ENCODE assay signal across 8 mouse cellular contexts in the genomic region with DNA sequence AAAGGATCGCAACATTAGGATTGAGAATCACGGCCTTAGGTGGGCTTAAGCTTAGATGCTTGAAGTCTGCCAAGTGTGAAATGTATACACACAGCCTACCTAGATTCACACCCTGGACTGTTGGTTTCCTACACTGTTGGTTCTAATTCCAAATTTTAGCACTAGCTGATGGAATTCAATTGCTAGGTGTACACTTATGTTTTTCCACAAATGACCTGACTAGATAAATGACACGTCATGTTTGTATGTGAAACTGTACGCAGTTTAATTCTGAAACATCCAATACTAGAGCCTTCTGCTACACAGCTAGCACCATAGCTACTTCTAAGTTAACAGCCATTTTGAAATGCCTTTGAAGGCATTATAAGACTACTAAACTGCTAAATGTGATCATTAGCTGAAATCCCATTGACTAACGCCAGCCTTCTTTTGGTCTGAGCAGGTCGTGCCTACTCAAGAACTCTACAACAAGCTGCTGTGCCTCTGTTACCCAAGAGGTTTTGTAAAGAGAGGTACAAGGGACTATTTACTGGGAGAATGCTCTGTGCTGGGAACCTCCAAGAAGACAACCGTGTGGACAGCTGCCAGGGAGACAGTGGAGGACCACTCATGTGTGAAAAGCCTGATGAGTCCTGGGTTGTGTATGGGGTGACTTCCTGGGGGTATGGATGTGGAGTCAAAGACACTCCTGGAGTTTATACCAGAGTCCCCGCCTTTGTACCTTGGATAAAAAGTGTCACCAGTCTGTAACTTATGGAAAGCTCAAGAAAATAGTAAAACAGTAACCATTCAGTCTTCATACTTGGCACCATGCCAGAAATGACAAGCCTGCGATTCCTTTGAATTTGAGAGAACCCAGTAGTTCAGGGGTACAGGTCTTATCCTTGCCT. TPM values are rescaled to one million over a fixed set of nuclear protein-coding genes. Genes with fewer than 3 reads are reported as not detected.
DNase-seq lines count a peak whose midpoint lies in the region; ATAC-seq and TF ChIP-seq lines count a peak whose summit lies in the region.

No protein-coding gene starts in this region.

- no peak for TF ChIP-seq RAD21 in CH12.LX (IDR thresholded peaks at IDR 0.05; ENCODE audit: low read depth, low read length)

- DNase-seq in heart, adult 11 months = peak; percentile 89
- DNase-seq in heart, postnatal 25 days (ENCODE audit: low spot score) = no peak
- peak; percentile 43 for DNase-seq in CH12.LX (ENCODE audit: extremely low read depth)
- peak; percentile 42 for DNase-seq in kidney, adult 18-20 months
- DNase-seq in thymus, postnatal 4 days = no peak
- DNase-seq in layer of hippocampus, adult 8-10 months (ENCODE audit: low spot score in 2 of 2) = no peak

- H3K4me2 ChIP-seq in CH12.LX (ENCODE audit: insufficient read depth, low read depth, poor library complexity, severe bottlenecking) = peak overlapping the region; percentile 87
- peak overlapping the region; percentile 82 for H3K4me2 ChIP-seq in embryonic facial prominence, embryonic 12.5 days (replicated peaks)

- peak overlapping the region; percentile 46; the same call in 1 of the 2 replicates for H3K27ac ChIP-seq in CH12.LX (ENCODE audit: insufficient read depth, low read depth)
- peak overlapping the region; percentile 36; the same call in 1 of the 2 replicates for H3K27ac ChIP-seq in embryonic facial prominence, embryonic 12.5 days

- no peaks in the 10 kb centered on the region for H3K27me3 ChIP-seq in CH12.LX (replicated peaks)
- no peaks in the 10 kb centered on the region for H3K27me3 ChIP-seq in embryonic facial prominence, embryonic 12.5 days

- H3K9ac ChIP-seq in CH12.LX (ENCODE audit: insufficient read depth, low read depth) = peak overlapping the region; percentile 100
- no peak overlapping the region for H3K9ac ChIP-seq in embryonic facial prominence, embryonic 12.5 days

- peak; percentile 71 for TF ChIP-seq POLR2A in CH12.LX (IDR thresholded peaks at IDR 0.05; ENCODE audit: low read depth, low read length)

- TF ChIP-seq EP300 in CH12.LX (IDR thresholded peaks at IDR 0.05; ENCODE audit: low read length) = peak; percentile 32

- dilution Hi-C loops in CH12.LX (cut with MboI; ENCODE audit: extremely low pct_ligation_motif_present, extremely low pct_unique_long_range_greater_than_20kb, low sequenced_read_pairs) = no loop called here

- in situ Hi-C loops in CH12.LX (cut with MboI; ENCODE audit: low pct_ligation_motif_present, low pct_unique_long_range_greater_than_20kb, low sequenced_read_pairs) = loop anchor here (10.0 to 25.0 kb wide), 2 partner anchors 341 to 1081 kb away; a partner anchor contains a TSS

- intact Hi-C loops in heart, postnatal 25 days (cut with DNase I) = loop anchor here (10.0 kb wide), 1 partner anchor 521 kb away; a partner anchor contains a TSS

- no peak for TF ChIP-seq CTCF in CH12.LX (conservative IDR thresholded peaks at IDR 0.05 in 1 of 2, IDR thresholded peaks at IDR 0.05 in 1 of 2; ENCODE audit: low read depth in 2 of 2, low read length in 2 of 2)

- peaks cover 11 to 36% of the 10 kb centered on the region in 2 experiments for H3K36me3 ChIP-seq in CH12.LX (replicated peaks in 1 of 2; ENCODE audit: control insufficient read depth in 1 of 2, insufficient read depth in 1 of 2, low read length in 1 of 2)
- H3K36me3 ChIP-seq in embryonic facial prominence, embryonic 12.5 days = peaks cover 7% of the 10 kb centered on the region; the same call in 1 of the 2 replicates

- peak overlapping the region in 2 of 3 experiments; percentile 72 to 78 for H3K4me3 ChIP-seq in CH12.LX (replicated peaks in 1 of 3; ENCODE audit: low read depth in 2 of 3, low read length in 2 of 3, poor library complexity in 1 of 3)
- 0 out of 2 replicates have a peak overlapping the region, but pooled peaks have one; percentile 4 for H3K4me3 ChIP-seq in embryonic facial prominence, embryonic 12.5 days

- H3K9me3 ChIP-seq in CH12.LX (replicated peaks; ENCODE audit: low read length) = no peaks in the 10 kb centered on the region
- H3K9me3 ChIP-seq in embryonic facial prominence, embryonic 12.5 days = no peaks in the 10 kb centered on the region

- WGBS in embryonic facial prominence, embryonic 12.5 days = 58% methylated on average over 9 of the region's 9 CpGs

- ATAC-seq in embryonic facial prominence, embryonic 12.5 days (ENCODE audit: insufficient number of reproducible peaks, insufficient read depth, low FRiP score, low TSS enrichment) = no peak
- ATAC-seq in megakaryocyte progenitor cell, adult 5-6 weeks (replicated peaks; ENCODE audit: poor library complexity) = 0 out of 2 replicates have a peak, but pooled peaks have one; percentile 1

- peaks cover 5 to 27% of the 10 kb centered on the region in 2 experiments; a peak in 3 of 4 replicates for H3K4me1 ChIP-seq in CH12.LX (ENCODE audit: control insufficient read depth in 1 of 2, insufficient read depth in 2 of 2)
- peaks cover 11% of the 10 kb centered on the region for H3K4me1 ChIP-seq in embryonic facial prominence, embryonic 12.5 days

- peaks cover 13% of the 10 kb centered on the region for H3K79me2 ChIP-seq in CH12.LX (replicated peaks; ENCODE audit: control insufficient read depth, extremely low read depth, insufficient read depth, poor library complexity, severe bottlenecking)

TF ChIP-seq in CH12.LX, 34 proteins besides CTCF, POLR2A, EP300 and RAD21:
- TF ChIP-seq ZMIZ1 (IDR thresholded peaks at IDR 0.05; ENCODE audit: low read depth, low read length) = peak; percentile 66; the same call in 1 of the 2 replicates
- TF ChIP-seq JUND (conservative IDR thresholded peaks at IDR 0.05; ENCODE audit: low read depth, low read length) = peak; percentile 30
- TF ChIP-seq ZC3H11A (IDR thresholded peaks at IDR 0.05; ENCODE audit: low read depth, low read length) = no peak
- no peak for TF ChIP-seq HCFC1 (IDR thresholded peaks at IDR 0.05; ENCODE audit: low read depth, low read length)
- TF ChIP-seq RCOR1 (conservative IDR thresholded peaks at IDR 0.05; ENCODE audit: low read depth, low read length) = peak; percentile 48
- TF ChIP-seq UBTF (IDR thresholded peaks at IDR 0.05; ENCODE audit: low read depth, low read length) = no peak
- TF ChIP-seq GABPA (IDR thresholded peaks at IDR 0.05; ENCODE audit: insufficient replicate concordance, low read depth, low read length) = no peak
- no peak for TF ChIP-seq USF2 (conservative IDR thresholded peaks at IDR 0.05; ENCODE audit: low read depth, low read length)
- TF ChIP-seq ZKSCAN1 (IDR thresholded peaks at IDR 0.05; ENCODE audit: borderline replicate concordance, low read depth, low read length) = no peak
- TF ChIP-seq PAX5 (IDR thresholded peaks at IDR 0.05; ENCODE audit: low read length) = no peak
- no peak for TF ChIP-seq MAZ (IDR thresholded peaks at IDR 0.05; ENCODE audit: low read depth, low read length)
- no peak for TF ChIP-seq BHLHE40 (IDR thresholded peaks at IDR 0.05; ENCODE audit: low read depth, low read length)
- TF ChIP-seq POLR2AphosphoS2 (IDR thresholded peaks at IDR 0.05; ENCODE audit: low read depth, low read length) = peak; percentile 99
- TF ChIP-seq NELFE (IDR thresholded peaks at IDR 0.05; ENCODE audit: low read depth, low read length) = peak; percentile 66; the same call in 1 of the 2 replicates
- 0 out of 2 replicates have a peak, but pooled peaks have one; percentile 59 for TF ChIP-seq E2F4 (IDR thresholded peaks at IDR 0.05; ENCODE audit: insufficient replicate concordance, low read depth, low read length)
- TF ChIP-seq SMC3 (IDR thresholded peaks at IDR 0.05; ENCODE audit: low read depth, low read length) = no peak
- TF ChIP-seq KAT2A (IDR thresholded peaks at IDR 0.05; ENCODE audit: insufficient replicate concordance, low read length) = no peak
- TF ChIP-seq MXI1 (IDR thresholded peaks at IDR 0.05; ENCODE audit: low read depth, low read length) = no peak
- no peak for TF ChIP-seq ETS1 (conservative IDR thresholded peaks at IDR 0.05; ENCODE audit: low read depth, low read length)
- TF ChIP-seq MYC (IDR thresholded peaks at IDR 0.05; ENCODE audit: low read depth, low read length) = no peak; the same call in 1 of the 2 replicates
- TF ChIP-seq ZNF384 (IDR thresholded peaks at IDR 0.05; ENCODE audit: low read depth, low read length) = no peak
- 0 out of 2 replicates have a peak, but pooled peaks have one; percentile 12 for TF ChIP-seq TCF12 (IDR thresholded peaks at IDR 0.05; ENCODE audit: low read depth, low read length)
- TF ChIP-seq TBP (conservative IDR thresholded peaks at IDR 0.05; ENCODE audit: low read depth, low read length) = 0 out of 2 replicates have a peak, but pooled peaks have one; percentile 11
- TF ChIP-seq MEF2A (IDR thresholded peaks at IDR 0.05; ENCODE audit: borderline replicate concordance, low read depth, low read length) = no peak
- peak; percentile 81 for TF ChIP-seq CHD2 (IDR thresholded peaks at IDR 0.05; ENCODE audit: low read length)
- TF ChIP-seq ELF1 (IDR thresholded peaks at IDR 0.05; ENCODE audit: low read depth, low read length) = no peak
- TF ChIP-seq JUN (IDR thresholded peaks at IDR 0.05; ENCODE audit: insufficient read depth, low read depth, low read length) = no peak; the same call in 1 of the 2 replicates
- TF ChIP-seq MAX (IDR thresholded peaks at IDR 0.05; ENCODE audit: low read length) = no peak
- no peak for TF ChIP-seq IRF4 (IDR thresholded peaks at IDR 0.05; ENCODE audit: low read depth, low read length)
- no peak for TF ChIP-seq CHD1 (IDR thresholded peaks at IDR 0.05; ENCODE audit: low read depth, low read length)
- TF ChIP-seq MAFK (IDR thresholded peaks at IDR 0.05; ENCODE audit: insufficient replicate concordance, low read length) = no peak
- no peak for TF ChIP-seq NRF1 (IDR thresholded peaks at IDR 0.05; ENCODE audit: low read depth, low read length)
- no peak for TF ChIP-seq SIN3A (IDR thresholded peaks at IDR 0.05; ENCODE audit: low read length)
- no peak for TF ChIP-seq USF1 (IDR thresholded peaks at IDR 0.05; ENCODE audit: low read depth, low read length)
TF ChIP-seq in CH12.LX: peak in this region for 9.

RNA-seq across cellular contexts. Expression of a gene that starts 59.3 kb away (rescaled TPM):
- under 1 TPM; 0.84 to 0.91 TPM for total RNA-seq in heart, postnatal 25 days (2021)
- total RNA-seq in CH12.LX (2012; rRNA removed) (0.13 and 0.34 TPM in 2 replicates), CH12.LX (2014; rRNA removed) (not detected in 2 replicates)
- not detected in 2 replicates for polyA plus RNA-seq in CH12.LX (2012; ENCODE audit: insufficient read length, low read depth)
- 25.2 and 27.4 TPM in 2 replicates for polyA plus RNA-seq in embryonic facial prominence, embryonic 12.5 days (2016; fragmentation: Nextera tagmentation; extraction: Ambion mirVana)
- not detected in 2 replicates for total RNA-seq in megakaryocyte progenitor cell, adult 5-6 weeks (2015)
- total RNA-seq in megakaryocyte progenitor cell, adult 5-6 weeks (2017) = not detected in 2 replicates
- 10 to 100 TPM; 13.4 to 15.1 (median 14.3) TPM for total RNA-seq in layer of hippocampus, adult 8-10 months (2022)

Comparison
In these comparisons a context has a peak if more than half of its experiments do, and no peak if none do; other contexts are left out.
1. DNase-seq: peak in heart, adult 11 months (single experiment), CH12.LX (single experiment) and kidney, adult 18-20 months (single experiment); none in heart, postnatal 25 days (single experiment), thymus, postnatal 4 days (single experiment) and layer of hippocampus, adult 8-10 months (0 of 2).
2. RNA of a gene that starts 59.3 kb away (total RNA-seq): 13.4 to 15.1 TPM in layer of hippocampus, adult 8-10 months; 0.84 to 0.91 TPM in heart, postnatal 25 days, 0.13 to 0.34 TPM in CH12.LX and not detected in megakaryocyte progenitor cell, adult 5-6 weeks; every median in the first group is over 4 times any median in the second.